Mouse (Mus musculus): Measurements from ENCODE around the gene Grk5.

GRCm38 (mm10) chr19:61021939-61022566 is 132.5 kb downstream of the Grk5 start:
- TF ChIP-seq CTCF (IDR thresholded peaks at IDR 0.05; ENCODE audit: control insufficient read depth, insufficient read depth, low read length) (no peak), POLR2A (IDR thresholded peaks at IDR 0.05; ENCODE audit: borderline replicate concordance, control insufficient read depth, low read depth, low read length) (no peak)
